In the genomic region with DNA sequence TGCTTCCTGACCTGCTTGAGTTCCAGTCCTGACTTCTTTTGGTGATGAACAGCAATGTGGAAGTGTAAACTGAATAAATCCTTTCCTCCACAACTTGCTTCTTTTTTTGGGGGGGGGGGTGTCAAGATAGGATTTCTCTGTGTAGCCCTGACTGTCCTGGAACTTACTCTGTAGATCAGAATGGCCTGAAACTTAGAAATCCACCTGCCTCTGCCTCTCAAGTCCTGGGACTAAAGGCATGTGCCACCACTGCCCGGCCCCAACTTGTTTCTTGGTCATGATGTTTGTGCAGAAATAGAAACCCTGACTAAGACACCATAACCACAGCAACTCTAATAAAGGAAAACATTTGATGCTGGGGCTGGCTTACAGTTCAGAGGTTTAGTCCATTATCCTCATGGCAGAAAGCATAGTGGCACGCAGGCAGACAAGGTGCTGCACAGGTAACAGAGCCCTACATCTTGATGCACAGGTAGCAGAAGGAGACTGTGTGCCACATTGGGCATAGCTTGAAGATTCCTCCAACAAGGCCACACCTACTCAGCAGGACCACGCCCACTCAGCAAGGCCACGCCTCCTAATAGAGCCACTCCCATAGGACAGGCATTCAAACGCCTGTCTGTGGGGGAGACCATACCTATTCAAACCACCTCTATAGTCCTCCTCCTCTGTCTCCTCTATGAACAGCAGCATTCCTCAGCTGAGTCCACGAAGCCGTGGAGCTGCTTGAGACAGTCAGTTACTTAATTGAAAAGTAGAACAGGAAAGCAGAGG, we compare ENCODE assay signal across 11 mouse cellular contexts. TPM values are rescaled to one million over a fixed set of nuclear protein-coding genes. Genes with fewer than 3 reads are reported as not detected.
DNase-seq lines count a peak whose midpoint lies in the region; ATAC-seq and TF ChIP-seq lines count a peak whose summit lies in the region.
"Had no signal": no experiment of that assay in that cellular context is flagged by ENCODE, and none has a peak within 500 bp of the region (broad histone marks: within the 10 kb centered on the region; RNA-seq: fewer than 3 reads in every experiment).

No protein-coding gene starts in this region.

- intact Hi-C loops in gastrocnemius, adult 2 months (cut with DNase I) = no loop called here

- no peak for TF ChIP-seq CTCF in gastrocnemius, adult 2 months (IDR thresholded peaks at IDR 0.05)

- peak; percentile 31 for DNase-seq in gastrocnemius, adult 2 months
- DNase-seq in gastrocnemius, postnatal 25 days = no peak
- peak; percentile 83 for DNase-seq in c-Kit-positive CD71-positive TER-119-positive erythroid progenitor cells, embryonic 14.5 days (ENCODE audit: low spot score)
- DNase-seq in splenic B cell, adult 2 months (ENCODE audit: low read depth, low spot score) = peak; percentile 86
- no peak for DNase-seq in cerebellum, postnatal 4 days (ENCODE audit: low spot score in 2 of 2)
- DNase-seq in frontal cortex, postnatal 14 days (ENCODE audit: low spot score in 2 of 2) = no peak
- DNase-seq: heart, adult 18-20 months had no signal

- H3K27ac ChIP-seq in gastrocnemius, adult 2 months = no peak overlapping the region
- H3K27ac ChIP-seq in liver, embryonic 15.5 days (replicated peaks) = 0 out of 2 replicates have a peak overlapping the region, but pooled peaks have one; percentile 33
- H3K27ac ChIP-seq: macrophage had no signal

- H3K36me3 ChIP-seq in liver, embryonic 15.5 days (replicated peaks) = no peaks in the 10 kb centered on the region
- H3K36me3 ChIP-seq in splenic B cell, adult 2 months (ENCODE audit: control insufficient read depth, insufficient read depth, low read length, poor library complexity, severe bottlenecking) = no peaks in the 10 kb centered on the region

- peak overlapping the region; percentile 43; the same call in 1 of the 2 replicates for H3K9ac ChIP-seq in liver, embryonic 15.5 days

- H3K4me1 ChIP-seq in liver, embryonic 15.5 days (replicated peaks) = peaks cover 41% of the 10 kb centered on the region

- no peak overlapping the region for H3K4me3 ChIP-seq in gastrocnemius, adult 2 months
- no peak overlapping the region for H3K4me3 ChIP-seq in liver, embryonic 15.5 days (replicated peaks)

- 20% methylated on average over 7 of the region's 7 CpGs for WGBS in liver, embryonic 15.5 days (ENCODE audit: insufficient replicate concordance)

- H3K27me3 ChIP-seq in liver, embryonic 15.5 days = 0 out of 2 replicates have a peak, but pooled peaks cover 2% of the 10 kb centered on the region
- H3K27me3 ChIP-seq in splenic B cell, adult 2 months (ENCODE audit: control insufficient read depth, insufficient read depth, low read length, poor library complexity, severe bottlenecking) = no peaks in the 10 kb centered on the region
- H3K27me3 ChIP-seq: Patski had no signal

- peak overlapping the region; percentile 33 for H3K4me2 ChIP-seq in liver, embryonic 15.5 days

- no peaks in the 10 kb centered on the region for H3K9me3 ChIP-seq in liver, embryonic 15.5 days (replicated peaks)

- ATAC-seq in liver, embryonic 15.5 days (ENCODE audit: insufficient read depth) = peak; percentile 36; the same call in 1 of the 2 replicates
- no peak for ATAC-seq in frontal cortex, adult (ENCODE audit: low TSS enrichment)
- ATAC-seq: Patski had no signal

RNA-seq across cellular contexts. Expression of a gene that starts 1.4 kb away (rescaled TPM):
- not detected for total RNA-seq in gastrocnemius, adult 2 months (2021)
- not detected for total RNA-seq in gastrocnemius, postnatal 25 days (2021)
- not detected in 2 replicates for polyA plus RNA-seq in liver, embryonic 15.5 days (2015; fragmentation: Nextera tagmentation; extraction: Ambion mirVana)
- total RNA-seq: heart, adult 18-20 months had no signal
- polyA plus RNA-seq: macrophage had no signal

RNA-seq across cellular contexts. Expression of a gene that starts 5.3 kb away (rescaled TPM):
- total RNA-seq in gastrocnemius, adult 2 months (2021) = 10 to 100 TPM; 47.0 to 52.5 TPM
- 10 to 100 TPM; 46.1 to 48.2 TPM for total RNA-seq in gastrocnemius, postnatal 25 days (2021)
- polyA plus RNA-seq in liver, embryonic 15.5 days (2015; fragmentation: Nextera tagmentation; extraction: Ambion mirVana) = 67.3 and 68.4 TPM in 2 replicates

RNA-seq across cellular contexts. Expression of a gene that starts 28.7 kb away (rescaled TPM):
- total RNA-seq in gastrocnemius, adult 2 months (2021) = 10 to 100 TPM; 43.7 to 46.6 TPM
- 10 to 100 TPM; 43.8 to 46.3 TPM for total RNA-seq in gastrocnemius, postnatal 25 days (2021)
- 27.7 and 29.8 TPM in 2 replicates for polyA plus RNA-seq in liver, embryonic 15.5 days (2015; fragmentation: Nextera tagmentation; extraction: Ambion mirVana)

RNA-seq across cellular contexts. Expression of a gene that starts 32.4 kb away (rescaled TPM):
- total RNA-seq in gastrocnemius, adult 2 months (2021) = 1 to 10 TPM; 4.9 to 6.7 TPM
- 1 to 10 TPM; 3.5 TPM for total RNA-seq in gastrocnemius, postnatal 25 days (2021)
- 7.9 and 8.7 TPM in 2 replicates for polyA plus RNA-seq in liver, embryonic 15.5 days (2015; fragmentation: Nextera tagmentation; extraction: Ambion mirVana)

Comparison
In these comparisons a context has a peak if more than half of its experiments do, and no peak if none do; other contexts are left out.
1. DNase-seq: peak in gastrocnemius, adult 2 months (single experiment), c-Kit-positive CD71-positive TER-119-positive erythroid progenitor cells, embryonic 14.5 days (single experiment) and splenic B cell, adult 2 months (single experiment); none in gastrocnemius, postnatal 25 days (single experiment), cerebellum, postnatal 4 days (0 of 2) and frontal cortex, postnatal 14 days (0 of 2).